Mouse (Mus musculus) monocyte, adult 5-6 weeks (primary cell): ENCODE results near the gene Cacng4. TPM values are rescaled to one million over a fixed set of nuclear protein-coding genes. Genes with fewer than 3 reads are reported as not detected.

Experiments
- ATAC-seq: fragments of 153-309, 156-312 bp; replicated peaks from 2 replicates; pipeline ENCODE4 v1.8.0; 2017; ENCODE audit warnings: mild to moderate bottlenecking; ENCODE audit not compliant: low TSS enrichment, insufficient number of reproducible peaks, severe bottlenecking, poor library complexity, low FRiP score
- total RNA-seq: library from RNA; stranded (forward); fragments of 200-1000, 200-491, 200-594 nt; gene quantifications from 3 replicates; pipeline ENCODE4 v1.2.3, GENCODE M21; 2017

Gene Cacng4
- total RNA-seq, 1 experiment from 2014 or later: not detected

- no peak for ATAC-seq
These were observed 15.5 kb downstream of the Cacng4 start for GRCm38 (mm10) chr11:107778859-107779258.

GRCm38 (mm10) chr11:107777487-107777886 is 16.9 kb downstream of the Cacng4 start:
- no peak for ATAC-seq

- ATAC-seq: no peak
These were observed 21.0 kb downstream of the Cacng4 start for GRCm38 (mm10) chr11:107773312-107773711.

DNA sequence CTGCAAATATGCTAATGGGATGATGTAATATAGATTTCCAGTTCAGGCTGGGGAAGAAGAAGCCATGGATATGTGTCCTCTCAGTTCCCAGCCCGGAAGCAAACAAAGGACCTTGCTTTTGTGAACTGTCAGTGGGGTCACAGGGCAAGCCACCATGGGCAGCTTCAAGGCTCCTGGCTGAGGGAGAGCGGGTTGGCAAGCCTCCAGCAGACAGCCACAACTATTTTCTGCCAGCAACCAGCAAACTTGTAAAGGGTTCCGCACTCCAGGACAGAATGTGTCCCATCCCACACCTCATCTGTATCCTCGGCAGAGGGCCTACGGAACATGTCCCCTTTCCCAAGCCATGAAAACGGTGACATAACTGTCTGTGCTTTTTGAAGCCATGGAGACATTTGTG is 22.4 kb downstream of the Cacng4 start:
- ATAC-seq: no peak

- ATAC-seq: no peak
These were observed 26.0 kb downstream of the Cacng4 start for GRCm38 (mm10) chr11:107768361-107768760.

DNA sequence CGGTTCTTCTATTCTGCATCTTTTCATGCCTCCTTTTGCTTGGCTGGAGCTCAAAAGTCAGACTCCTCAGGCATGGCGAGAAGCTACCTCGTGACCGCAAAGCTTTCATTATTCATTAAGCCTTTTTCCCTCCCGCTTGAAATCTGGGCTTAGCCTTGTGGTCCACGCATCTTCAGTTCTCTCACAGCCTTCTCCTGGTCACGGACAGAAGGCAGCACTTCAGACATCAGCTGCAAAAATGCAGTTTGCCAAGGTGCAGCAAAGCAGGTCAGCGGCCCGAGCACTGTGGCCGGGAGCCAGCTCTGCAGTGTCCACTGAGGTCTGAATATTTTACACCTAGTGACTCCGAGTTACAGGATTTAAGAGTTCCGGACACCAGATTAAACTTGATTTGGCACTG is 27.4 kb downstream of the Cacng4 start:
- no peak for ATAC-seq

DNA sequence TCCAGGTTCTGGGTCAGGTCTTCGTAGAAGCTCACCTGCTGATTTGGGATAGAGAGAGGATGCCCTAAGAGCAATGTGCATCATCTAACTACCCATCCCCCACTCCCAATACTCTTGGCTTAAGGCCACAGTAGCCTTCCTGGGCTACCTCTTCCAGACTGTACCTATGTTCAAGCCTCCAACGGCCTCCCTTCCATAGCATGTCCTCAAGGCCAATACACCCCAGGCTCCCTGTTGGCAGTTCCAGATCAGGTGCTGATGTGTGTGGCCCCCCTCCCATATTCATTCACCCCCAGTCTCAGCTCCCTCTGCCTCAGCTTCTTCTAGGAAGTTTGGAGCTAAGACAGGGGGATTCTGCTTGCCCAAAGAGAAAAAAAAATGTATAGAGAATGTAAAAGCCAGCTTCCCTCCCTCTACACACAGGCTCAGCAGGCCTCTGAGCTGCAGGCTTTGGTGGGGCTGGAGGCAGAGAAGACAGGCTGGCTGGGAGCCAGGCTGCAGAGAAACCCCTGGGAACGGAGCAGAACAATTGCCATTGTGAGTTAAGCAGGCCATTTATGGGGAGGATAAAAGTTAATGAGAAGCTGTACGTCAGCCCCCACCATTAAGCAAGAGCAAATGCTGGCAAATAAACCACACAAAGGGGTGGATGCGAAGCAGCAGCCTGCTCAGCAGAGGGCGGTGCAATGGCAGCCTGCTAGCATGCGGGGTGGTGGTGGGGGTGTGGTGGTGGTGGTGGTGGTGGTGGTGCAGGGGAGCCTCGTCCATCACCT is 31.5 kb downstream of the Cacng4 start:
- ATAC-seq: no peak

DNA sequence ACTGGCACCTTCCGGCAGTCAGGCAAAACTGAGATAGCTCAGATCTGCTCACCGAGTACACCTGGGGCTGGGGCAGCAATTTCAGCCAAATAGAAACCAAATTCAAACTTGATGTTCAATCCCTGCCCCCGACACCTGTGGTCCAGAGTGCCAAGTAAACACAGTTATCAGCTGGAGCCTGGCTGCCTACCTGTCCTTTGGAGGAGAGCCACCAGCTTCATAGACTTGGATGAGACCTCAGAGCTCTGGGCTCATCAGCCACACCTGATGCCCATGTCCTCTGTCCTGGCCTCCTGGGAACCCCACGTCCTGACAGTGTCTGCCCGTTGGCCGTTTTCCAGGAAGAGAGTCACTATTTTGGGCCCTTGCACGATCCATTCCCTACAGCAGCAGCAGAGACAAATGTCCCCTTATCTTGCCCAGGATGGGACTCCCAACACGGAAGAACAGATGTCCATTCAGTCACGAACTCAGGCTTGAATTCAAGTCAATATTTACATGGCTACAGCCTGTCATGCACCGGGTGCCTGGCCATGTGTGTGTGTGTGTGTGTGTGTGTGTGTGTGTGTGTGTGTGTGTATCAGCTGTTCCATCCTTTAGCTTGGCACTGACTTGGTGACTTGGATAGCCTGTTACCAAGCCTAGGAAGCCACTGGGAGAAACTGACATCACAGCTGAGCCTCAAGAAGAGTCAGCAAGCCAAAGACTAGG is 32.4 kb downstream of the Cacng4 start:
- no peak for ATAC-seq

- ATAC-seq: no peak
These were observed 34.4 kb downstream of the Cacng4 start for GRCm38 (mm10) chr11:107760001-107760400.

GRCm38 (mm10) chr11:107759516-107759915 is 34.8 kb downstream of the Cacng4 start:
- no peak for ATAC-seq

GRCm38 (mm10) chr11:107749114-107749513 is 45.2 kb downstream of the Cacng4 start:
- no peak for ATAC-seq

DNA sequence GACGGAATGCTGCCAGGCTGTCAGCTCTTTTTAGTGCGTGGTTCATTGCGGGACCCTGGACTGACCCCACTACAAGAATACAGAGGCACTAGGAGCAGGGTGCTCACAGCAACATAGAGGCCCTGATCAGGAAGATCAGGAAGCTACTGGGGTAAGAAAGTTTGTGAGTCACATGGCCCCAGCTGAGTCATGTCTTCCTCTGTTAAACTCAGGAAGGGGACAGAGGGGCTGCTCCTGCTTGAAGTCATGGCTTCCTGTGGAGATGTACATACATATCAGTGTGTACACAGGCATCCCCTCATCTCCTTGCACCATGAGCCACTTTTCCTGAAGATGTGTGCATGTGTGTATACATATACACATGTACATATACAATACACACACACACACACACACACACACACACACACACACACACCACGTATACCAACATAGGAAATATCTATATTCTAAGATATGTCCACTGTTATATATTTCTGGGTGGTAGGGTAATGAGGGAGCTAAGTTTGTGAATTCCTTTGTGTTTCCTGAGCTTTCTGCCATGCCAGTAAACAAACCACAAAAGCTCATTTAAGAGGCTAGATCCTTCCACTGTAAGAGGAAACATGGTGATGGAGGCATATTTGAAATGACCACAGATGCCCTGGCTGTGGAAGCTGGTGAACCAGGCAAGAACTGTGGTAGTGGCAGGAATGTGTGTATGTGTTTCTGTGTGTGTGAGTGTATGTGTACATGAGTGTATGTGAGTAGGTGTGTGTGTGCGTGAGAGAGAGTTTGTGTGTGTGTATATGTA is 45.9 kb downstream of the Cacng4 start:
- ATAC-seq: no peak

DNA sequence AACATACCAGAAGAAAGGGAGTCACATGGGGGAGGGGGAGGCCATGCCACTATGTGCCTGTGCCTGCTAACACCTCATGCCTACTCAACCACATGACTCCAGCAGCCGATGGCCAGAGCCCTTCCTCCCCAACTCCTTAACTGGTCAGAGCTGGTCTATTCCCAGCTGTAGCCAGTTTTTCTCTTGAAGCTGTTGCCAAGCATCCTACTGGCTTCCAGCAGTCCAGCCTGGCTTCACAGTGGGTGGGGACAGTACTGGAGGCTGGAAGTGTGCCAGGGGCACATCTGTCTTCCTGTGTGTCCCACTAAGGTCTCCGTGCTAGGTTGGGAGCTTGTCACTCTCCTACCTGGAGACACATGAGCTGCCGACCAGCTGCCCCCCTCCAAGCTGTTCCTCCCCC is 51.3 kb downstream of the Cacng4 start:
- no peak for ATAC-seq

- no peak for ATAC-seq
These were observed 55.8 kb downstream of the Cacng4 start for GRCm38 (mm10) chr11:107738418-107739099.

GRCm38 (mm10) chr11:107737886-107738285 is 56.5 kb downstream of the Cacng4 start:
- no peak for ATAC-seq

- no peak for ATAC-seq
These were observed 60.2 kb downstream of the Cacng4 start for GRCm38 (mm10) chr11:107734133-107734532.

GRCm38 (mm10) chr11:107731498-107731897 is 62.9 kb downstream of the Cacng4 start:
- ATAC-seq: no peak

DNA sequence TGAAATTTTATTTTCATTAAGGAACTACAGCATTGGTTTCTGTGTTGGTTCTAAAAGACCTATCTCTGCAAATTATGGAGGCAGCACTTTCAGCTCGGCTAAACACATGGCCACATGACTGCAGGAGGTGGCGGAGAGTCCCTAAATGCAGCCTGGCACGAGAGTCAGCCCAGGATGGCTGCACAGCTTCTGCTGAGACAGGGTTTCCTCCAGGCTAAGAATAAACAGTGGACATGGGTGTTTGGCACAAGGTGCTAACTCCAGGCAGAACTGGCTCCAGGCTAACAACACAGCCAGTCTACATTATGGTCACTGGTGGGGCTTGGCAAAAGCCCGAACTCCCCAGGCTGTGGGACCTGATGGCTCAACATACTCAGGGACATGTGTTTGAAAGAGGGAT is 63.4 kb downstream of the Cacng4 start:
- no peak for ATAC-seq

DNA sequence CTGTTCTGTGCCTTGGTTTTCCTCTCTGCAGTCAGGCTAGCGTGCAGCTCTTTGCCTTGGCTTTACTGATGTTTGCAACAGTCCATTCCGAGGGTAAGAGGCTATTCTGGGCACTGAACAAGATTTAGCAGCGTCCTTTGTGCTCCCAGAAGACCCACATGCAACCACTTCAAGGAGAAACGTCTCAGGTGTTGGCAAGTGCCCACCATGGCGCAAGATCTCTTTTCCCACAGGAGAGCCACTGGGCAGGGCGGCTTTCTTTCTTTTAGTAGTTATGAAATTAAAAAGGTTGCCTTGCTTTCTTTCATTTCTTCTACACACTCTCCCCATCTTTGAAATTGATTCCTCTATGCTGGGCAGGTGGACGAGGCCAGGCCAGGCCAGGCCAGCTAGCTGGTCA is 65.2 kb downstream of the Cacng4 start:
- ATAC-seq: no peak
